Mouse (Mus musculus): ENCODE measurements at regions not wholly inside any gene's neighbourhood (a gene's known extent, or its start where the extent isn't known, plus 50 kb on each side); places are given as distances from the start of the nearest gene placed in this dataset.
A peak's percentile ranks its signal among the peaks of the same experiment; 100 is the strongest.

DNA sequence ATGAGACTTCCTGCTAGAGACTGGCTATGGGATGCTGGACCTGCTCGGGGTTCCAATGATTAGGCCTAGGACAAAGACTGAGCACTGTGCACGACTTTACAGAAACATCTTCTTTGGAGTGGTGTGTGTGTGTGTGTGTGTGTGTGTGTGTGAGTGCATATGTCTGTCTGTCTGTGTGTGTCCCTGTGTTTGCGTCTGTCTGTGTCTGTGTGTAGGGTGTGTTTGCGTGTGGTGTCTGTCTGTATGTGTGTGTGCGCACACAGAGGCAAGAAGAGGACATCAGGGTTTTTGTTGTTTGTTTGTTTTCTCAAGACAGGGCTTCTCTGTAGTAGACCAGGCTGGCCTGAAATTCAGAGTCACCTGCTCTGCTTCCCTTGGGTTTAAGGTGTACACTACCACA is 51.9 kb upstream of the Slco4a1 start:
- no peak for DNase-seq

DNA sequence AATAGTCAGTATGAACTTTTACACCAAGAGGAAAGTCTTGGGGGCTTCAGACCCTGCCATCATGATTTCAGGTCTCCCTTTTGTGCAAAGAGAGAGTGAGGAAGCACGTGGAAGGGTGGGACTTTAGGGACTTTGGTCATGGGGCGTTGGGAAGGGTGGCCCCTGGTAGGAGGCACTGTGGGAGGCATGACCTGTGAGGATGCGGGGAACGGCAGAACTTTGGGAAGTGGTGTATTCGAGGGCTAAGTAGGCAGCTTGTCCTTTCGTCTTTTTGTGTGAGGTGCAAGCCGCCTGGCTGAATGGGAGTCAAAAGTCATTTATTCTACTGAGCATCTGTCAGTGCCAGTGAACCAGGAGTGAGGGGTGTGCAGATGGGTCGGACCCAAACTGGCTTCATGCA is 52.4 kb upstream of the Slco4a1 start:
- no peak for DNase-seq

DNA sequence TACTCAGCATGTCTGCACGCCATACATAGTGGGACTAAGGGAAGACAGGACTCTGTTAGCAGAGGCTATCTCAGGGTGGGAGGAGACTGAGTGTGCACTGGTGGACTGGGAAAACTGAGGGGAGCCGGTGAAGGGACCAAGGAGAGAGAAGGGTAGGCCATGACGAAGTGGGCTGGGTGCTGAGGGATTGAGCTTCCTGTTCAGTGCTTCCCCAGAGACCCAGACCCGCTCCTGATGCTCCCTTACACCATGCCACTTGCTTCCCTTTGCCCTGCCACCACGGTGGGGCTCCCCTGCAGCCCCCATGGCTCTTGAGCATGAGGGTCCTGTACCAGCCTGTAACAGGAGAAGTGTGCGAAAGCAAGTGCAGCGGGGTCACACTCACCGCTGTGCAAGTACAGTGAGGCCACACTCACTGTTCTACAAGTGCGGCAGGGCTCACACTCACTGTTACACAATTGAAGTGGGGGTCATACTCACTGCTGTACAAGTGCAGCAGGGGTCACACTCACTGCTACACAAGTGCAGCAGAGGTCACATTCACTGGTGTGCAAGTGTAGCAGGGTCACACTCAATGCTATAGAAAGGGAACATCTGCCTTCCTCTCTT is 53.1 kb upstream of the Slco4a1 start:
- no peak for DNase-seq

DNA sequence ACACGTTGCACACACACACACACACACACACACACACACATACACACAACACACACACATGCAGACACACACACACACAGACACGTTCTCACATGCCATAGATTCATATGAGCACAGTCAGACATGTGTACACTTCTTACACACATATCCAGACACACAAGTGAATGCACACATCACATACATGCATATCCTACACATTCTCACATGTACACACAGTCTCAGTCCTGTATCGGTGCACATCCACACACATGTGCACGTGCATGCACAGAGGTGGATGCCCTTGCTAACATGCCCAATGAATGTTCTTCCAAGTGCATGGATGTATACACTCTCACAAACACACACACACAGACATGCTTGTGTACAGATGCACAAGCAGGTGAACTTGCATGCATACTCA is 53.6 kb upstream of the Slco4a1 start:
- DNase-seq: no peak

DNA sequence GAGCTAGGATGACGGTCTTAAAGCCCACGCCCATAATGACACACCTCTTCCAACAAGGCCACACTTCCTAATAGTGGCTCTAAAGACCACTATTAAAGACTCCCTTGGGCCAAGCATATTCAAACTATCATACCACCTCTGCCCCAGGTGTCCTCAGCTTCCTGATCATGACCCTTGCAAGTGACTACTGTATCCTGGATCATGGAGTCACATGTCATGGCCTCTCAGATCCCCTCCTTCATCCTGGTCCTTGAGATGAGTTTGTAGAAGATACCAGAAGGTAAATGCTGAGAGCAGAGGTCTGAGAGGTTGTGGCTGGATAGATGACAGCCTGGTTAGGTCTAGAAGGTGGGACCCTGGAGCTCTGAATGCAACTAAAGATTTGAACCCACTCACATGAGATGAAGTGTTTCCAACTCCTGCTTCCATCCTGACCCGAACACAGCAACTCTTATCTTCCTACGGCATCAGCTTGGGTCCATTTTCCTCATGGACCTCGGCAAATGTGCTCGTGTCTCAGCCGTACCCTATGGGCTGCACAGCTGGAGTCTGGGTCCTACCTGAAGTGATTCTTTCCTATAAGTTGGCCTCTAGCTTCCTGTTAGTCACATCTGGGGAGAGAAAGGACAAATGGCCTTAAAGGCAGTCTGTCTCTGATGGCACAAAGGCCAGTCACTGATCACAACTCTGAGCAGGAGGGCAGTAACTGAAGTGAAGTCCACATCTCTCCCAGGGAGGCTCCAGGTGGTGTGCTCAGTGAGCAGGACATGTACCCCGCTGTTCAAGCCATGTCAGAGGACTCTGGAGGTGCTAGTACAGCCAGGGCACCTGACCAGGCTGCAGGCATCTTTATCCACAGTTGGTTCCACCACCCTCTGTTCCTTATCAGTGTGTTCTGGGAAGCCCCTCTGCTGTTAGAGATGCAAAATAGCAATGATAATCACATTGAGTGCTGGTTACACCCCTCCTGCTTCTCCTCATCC is 54.3 kb upstream of the Slco4a1 start:
- DNase-seq: no peak

DNA sequence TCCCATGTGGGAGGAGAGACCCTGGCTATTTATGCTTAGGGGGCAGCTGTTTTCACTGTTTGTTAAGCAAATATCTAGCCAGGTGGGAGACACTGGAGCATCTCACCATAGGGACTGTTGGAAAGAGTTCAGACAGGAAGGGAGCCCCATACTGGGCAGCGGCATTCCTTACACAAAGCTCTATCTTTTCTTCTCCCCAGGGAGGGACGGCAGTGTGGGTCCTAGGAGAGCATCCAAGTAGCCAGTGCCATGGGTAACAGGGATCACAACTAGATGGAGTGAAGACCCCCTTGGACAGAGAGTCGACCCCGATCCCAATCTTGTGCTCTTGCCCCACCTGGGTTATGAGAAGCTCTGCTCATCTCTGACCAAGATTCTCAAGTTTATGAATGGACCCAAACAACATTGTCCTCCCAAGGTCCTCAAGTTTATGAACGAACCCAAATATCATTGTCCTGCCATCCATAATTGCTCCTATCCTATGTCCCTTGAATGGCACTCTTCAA is 55.5 kb upstream of the Slco4a1 start:
- DNase-seq: no peak

DNA sequence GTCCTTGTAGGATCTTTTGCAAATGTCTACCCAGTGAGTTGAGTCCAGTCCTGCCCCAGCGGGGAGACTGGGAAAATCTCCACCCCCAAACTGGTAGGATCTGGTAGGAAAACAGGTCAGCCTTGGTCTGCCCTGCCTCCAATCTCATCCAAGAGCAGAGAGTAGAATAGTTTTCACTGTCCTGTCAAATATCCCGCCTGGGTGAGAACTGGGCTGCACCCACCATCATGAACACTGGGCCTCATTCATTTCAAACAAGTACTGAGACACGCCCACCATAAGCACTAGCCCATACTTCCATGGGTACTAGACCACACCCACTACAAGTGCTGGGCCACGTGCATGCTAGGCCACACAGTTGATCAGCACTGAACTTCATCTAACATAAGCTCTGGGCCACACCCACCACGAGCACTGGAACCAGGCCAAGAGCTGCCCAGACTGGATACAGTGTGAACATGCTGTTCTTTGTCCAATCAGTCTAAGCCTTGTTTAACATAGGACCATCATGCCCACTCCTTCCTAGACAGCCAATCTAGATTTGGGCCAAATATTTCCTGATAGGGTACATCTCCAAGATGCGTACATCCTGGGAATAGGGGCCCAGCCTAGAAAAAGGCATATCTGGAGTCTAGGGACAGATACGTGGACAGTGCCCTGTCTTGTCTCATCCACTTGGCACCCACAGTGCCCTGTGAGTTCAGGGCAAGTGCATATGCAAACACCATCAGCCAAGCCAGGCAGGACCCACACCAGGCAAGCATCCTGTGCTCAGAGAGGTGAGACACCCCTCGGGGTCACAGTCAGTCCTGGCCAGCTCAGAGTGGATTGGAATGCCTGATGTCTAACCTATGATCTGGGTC is 56.2 kb upstream of the Slco4a1 start:
- DNase-seq: peak in 1 of 2 experiments; percentile 13

DNA sequence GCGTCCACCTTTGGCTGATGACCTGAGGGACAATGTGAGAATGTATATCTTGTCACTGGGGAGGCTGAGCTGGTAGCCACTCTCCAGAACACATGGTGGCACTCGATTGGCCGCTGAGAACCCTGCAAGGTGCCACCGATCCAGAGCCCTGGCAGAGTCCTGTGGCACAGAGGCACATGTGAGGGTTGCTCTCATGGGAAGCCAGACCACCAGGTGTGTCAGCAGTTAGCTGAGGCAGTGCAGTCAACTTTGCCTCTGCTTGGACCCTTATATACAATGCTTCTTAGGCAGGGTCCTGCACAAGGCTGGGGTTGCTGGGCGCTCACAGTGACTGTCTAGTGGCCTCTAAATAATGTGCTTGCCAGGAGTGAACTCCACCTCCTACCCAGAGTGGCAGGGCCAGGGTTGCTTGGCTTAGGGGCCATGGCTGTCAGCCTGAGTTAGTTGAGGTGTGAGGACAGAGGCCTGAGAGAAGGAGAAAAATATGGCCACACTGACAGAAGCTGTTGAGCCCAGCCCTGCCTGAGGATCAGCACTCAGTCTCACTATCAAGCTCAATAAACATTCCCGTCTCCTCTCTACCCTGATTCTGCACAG is 57.1 kb upstream of the Slco4a1 start:
- DNase-seq: no peak

DNA sequence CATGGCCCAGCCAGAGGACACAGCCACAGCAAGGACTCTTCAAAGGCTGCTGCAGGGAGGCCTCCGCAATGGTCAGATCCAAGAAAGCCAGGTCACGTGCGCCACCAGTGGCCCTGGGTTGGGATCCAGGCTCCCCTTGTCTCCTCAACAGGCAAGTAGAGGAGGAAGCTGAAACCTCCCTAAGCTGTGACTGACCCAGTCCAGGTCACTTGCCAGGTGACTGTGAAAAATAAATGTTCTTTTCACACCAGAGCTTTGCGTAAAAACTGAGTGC is 57.6 kb upstream of the Slco4a1 start:
- DNase-seq: no peak

DNA sequence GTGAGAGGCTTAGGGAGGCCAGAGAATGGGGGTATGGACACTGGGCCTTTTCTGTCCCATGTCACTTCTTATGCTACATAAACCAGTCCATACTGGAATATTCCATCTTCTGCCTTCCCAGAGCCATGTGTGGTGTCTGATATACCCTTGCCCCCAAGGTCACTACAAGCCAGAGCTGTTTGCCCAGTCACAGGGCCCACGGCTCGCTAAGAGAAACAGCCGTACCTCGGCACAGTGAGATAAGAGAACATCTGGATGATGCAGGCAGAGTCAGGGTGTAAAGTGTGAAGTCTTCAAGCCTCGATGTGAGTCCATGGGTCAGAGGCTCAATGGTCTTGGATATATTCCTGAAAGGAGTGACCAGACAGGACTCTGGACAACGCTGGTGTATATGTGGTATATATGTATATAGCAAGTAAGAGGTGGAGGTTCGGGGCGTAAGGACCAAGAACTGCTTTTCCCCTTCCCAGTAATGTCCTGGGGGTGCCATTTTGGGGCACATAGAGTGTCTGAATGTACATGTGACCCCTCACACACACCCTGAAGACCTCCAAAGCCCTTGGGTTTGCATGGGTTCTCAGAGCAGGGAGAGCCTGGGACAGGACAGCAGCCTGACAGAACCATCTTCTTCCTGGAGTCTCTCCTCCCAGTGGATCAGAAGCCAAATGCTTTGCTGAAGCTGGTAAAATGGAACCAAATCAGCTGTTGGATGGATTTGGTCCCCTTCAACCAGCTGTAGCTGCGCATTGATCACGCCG is 58.1 kb upstream of the Slco4a1 start:
- no peak for DNase-seq

DNA sequence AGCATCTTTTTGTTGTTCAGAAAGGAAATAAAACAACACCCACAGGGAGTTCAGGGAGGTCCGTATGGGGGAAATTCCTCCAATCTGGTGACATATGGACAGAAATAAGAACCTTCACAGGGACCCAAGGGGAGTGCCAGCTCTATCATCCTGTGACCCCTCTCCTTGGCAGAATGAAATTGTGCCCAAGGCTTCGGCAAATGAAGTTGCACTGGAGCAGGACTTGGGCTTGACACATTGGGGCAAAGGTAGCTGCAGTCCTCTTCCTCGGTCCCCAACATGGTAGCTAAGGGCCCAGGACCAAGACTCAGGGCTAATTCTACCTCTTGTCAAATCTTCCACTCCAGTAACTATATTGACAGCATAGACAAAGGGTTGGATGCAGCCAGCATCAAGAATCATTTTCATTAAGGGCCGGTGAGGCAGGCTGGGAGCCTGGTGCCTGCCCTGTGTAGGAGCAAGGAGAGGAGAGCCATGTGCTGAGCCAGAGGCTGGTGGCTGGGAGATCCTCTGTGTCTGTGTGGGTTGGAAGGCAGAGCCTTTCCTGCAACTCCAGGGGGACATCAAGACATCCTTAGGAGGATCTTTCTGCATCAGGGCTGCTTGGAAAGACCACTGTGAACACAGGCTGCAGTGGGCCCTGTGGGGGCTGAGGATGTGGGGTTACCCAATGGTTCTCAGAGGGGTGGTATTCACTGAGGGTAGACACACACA is 59.2 kb upstream of the Slco4a1 start:
- DNase-seq: no peak

DNA sequence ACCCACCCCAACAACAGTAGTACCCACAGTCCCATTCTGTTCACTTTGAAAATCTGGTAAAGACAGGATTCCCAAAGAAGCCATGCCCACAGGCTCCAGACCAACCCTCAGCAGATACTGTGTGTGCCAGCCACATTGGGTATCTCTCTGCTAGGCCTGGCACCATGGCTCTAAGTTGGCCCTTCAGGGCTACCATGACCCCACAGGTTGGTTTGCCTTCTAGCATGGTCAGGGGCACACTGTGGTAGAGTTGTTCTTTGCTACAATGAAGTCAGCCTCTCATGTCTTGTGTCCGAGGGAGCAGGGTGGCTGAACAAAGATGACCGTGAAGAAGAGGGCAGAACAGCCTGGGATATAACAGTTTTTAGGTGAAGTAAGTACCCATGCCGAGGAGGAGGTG is 59.8 kb upstream of the Slco4a1 start:
- DNase-seq: no peak

DNA sequence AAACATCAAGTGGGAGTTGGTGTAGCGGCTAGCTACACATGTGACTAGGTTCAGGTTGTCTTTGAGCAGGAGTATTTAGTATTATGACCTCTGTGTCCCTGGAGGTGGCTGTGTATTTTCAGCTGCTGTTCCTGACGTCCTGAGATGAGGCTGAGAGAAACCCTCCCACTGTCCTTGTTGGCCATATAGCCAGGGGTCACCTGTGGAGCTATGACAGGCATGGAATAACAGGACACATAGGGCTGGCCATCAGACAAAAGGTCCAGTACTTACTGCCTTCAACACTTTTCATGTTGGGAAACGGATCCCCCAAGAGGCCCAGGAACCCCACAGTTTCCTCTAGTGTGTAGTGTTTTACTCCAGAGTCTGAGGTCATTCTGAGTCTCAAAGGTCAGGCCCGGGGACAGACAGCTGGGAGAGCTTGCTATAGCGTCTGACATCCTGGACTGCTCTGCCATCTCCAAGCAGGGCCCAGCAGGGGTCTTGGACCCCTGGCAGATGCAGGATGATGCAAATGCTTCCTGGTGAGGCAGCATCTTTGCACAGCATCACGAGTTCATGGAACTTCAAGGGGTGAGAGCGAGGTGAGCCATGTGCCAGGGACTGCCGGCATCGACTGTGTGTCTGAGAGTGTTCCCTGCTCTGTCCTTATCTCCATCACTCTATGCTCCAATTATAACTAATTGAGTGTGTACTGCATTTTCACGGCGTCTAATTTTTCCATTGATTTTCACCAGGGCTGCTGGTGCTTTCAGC is 60.6 kb upstream of the Slco4a1 start:
- DNase-seq: no peak

DNA sequence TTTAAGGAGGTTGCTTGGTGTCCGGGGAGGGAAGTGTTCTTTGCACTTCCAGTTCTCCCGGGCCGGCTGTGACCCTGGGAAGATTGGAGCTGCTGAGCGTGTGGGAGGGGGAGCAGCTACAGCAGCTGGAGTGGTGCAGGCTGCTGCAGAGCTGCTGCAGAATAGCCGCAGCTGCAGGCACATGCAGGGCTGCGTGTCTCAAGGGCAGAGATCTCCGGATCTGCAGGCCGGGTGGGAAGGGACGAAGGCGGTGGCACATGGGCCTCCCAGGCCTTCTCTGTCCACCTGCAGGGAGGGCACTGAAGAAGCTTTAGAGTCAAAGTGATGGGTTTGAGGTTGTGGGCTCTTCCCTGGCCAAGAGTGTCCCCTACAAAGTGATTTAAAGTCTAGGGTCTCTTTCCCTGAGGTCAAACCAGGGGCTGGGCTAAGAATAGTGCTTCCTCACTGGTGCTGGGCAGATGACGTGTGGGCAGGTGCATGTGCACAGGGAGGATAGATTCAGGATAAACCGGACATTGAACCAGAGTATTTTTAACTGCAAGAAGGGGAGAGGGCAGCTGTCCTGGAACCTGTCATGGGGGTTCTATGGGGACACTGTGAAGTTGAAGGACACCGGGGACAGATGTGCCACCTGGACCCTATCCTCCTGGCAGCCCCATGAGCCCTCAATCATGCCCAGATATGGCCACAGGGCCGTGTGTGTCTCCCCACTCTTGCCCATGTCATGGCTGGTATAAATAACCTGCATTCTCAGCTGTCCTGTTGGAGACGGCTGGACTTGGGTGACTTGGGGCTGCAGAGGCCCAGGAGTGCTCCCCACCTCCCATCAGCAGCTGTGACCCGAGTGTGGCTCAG is 58.6 kb upstream of the Gata5 start:
- DNase-seq: no peak

DNA sequence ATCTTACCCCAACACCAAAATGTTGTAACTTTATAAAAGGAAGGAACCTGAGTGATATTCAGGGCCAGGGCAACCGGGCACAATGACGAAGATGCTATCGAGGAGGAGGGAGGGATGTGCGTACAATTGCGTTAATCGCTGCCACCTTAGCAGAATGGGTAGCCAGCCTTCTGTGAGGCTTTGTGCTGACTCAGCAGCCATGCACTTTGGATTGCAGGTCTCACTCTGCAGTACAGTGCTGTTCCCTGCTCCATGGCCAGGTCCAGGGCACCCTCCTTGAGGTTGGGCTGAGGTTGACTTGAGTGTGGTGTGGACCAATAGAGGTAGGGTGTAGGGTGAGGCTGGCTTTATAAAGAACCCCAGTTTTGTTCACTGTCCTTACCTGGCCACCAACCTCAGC is 57.8 kb upstream of the Gata5 start:
- DNase-seq: no peak

DNA sequence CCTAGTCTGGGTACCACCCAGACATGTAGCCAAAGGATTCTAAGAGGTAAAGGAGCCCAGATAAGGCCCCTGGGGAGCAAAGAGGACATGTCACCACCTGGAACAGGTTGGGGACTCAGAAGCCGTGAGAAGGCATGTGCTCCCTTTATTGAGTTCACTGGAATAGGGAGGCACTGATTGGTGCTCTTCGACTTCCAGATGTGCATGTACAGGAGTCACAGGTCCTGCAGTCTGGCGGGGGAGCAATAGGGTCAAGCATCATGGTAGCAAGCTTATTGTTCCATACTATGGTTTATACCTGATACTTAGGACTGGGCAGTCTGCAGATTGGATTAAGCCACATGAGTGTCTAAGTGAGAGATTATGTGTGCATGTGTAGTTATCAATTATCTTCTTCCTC is 56.9 kb upstream of the Gata5 start:
- DNase-seq: no peak

DNA sequence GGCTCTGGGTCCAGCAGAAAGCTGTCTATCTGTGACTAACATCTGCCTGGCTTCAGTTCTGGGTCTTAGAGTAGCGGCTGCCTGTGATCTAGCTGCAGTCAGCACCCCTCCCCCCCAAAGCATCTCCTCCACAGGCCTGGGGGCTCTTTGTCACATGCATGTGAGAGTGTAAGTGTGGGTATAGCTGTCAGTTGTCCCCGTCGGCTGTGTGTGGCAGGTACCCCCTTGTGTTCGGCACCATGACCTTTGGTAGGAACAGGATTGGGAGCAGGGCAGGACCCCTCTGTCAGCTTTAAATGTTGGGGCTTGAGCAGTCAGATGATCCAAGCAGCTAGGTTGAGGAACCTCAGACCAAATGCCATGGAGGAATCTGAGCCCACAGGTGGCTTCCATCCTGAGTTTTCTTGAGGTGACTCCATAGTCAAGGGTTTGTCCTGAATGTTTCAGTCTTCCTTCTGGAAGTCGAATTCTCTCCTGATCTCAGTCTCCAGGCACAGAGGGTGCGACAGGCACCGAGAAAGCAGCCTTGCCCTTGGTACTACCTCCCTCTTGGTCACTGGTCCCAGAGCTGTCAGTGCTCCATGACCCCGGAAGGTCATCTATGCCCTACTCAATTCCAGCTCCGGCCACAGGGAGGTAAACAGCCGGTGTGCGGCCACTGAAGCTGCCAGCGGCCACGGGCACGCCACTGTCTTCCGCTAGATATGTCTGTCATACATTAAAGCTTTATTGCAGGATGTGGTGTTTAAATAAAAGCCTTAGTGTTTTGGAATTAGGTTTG is 55.9 kb upstream of the Gata5 start:
- DNase-seq: no peak

DNA sequence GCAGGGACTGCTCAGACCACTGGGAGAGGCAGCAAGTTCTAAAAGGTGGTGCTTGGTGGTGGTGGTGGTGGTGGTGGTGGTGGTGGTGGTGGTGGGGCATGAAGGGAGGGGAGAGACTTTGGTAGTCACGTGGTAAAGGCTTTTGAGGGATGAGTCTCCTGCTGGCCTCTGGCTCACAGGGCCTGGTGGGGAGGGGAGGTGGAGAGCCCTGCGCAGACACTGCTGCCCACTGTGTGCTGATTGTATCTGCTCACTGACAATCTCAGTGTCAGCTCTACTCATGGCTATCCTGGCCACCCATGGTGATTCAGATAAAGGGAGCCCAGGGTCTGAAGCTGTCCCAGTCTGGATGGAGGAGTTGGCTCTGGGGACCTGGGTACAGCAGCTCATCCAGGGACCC is 55.0 kb upstream of the Gata5 start:
- no peak for DNase-seq

DNA sequence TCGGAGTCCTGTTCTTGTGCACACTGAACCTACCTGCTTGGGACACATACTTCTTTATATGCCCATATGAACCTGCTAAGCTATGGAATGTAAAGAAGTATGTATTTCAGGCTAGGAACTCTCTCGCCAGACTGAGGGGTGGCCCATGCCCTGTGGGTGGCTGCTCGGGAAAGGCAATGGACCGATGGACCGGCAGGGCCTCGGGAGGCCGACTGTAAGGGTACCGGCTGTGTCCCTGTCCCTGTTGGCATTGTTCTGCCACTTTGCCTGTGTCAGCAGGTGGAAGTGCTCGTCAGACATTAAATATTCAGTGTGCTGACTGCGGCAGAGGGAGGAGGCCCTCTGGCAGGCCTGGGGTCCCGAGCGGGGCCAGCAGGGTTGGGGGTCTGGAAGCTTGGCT is 54.5 kb upstream of the Gata5 start:
- no peak for DNase-seq

Measured in lung, adult 18-20 months (tissue).